Mouse (Mus musculus) heart, adult 2 months (tissue): ENCODE measurements at regions not wholly inside any gene's neighbourhood (a gene's known extent, or its start where the extent isn't known, plus 50 kb on each side); places are given as distances from the start of the nearest gene placed in this dataset.

ENCODE experiments used
- DNase-seq, 2 experiments: peaks; one replicate each; pipeline ENCODE4 v3.0.0; 2021
- H3K27ac ChIP-seq: fragments of 200-600 bp; 2 replicates; pipeline ENCODE4 v1.8.1; 2022
- H3K27me3 ChIP-seq: fragments of 200-500 bp; 2 replicates; pipeline ENCODE4 v1.6.1; 2012; ENCODE audit warnings: mild to moderate bottlenecking, low read length, inconsistent platforms, mixed read lengths; ENCODE audit not compliant: control insufficient read depth, insufficient read depth
- H3K36me3 ChIP-seq: fragments of 200-500 bp; 2 replicates; pipeline ENCODE4 v1.6.1; 2012; ENCODE audit warnings: low read length, inconsistent platforms; ENCODE audit not compliant: control insufficient read depth, insufficient read depth
- H3K4me1 ChIP-seq: fragments of 200-500 bp; 2 replicates; pipeline ENCODE4 v1.6.1; 2011; ENCODE audit warnings: low read length; ENCODE audit not compliant: control insufficient read depth, insufficient read depth
- H3K4me3 ChIP-seq: fragments of 200-600 bp; 2 replicates; pipeline ENCODE4 v1.8.1; 2022
- H3K79me2 ChIP-seq: fragments of 200-500 bp; replicated peaks from 2 replicates; pipeline ENCODE4 v1.6.1; 2012; ENCODE audit warnings: mild to moderate bottlenecking, inconsistent platforms, low read length, moderate library complexity, mixed read lengths; ENCODE audit not compliant: control insufficient read depth, insufficient read depth
- H3K9ac ChIP-seq: fragments of 200-500 bp; 2 replicates; pipeline ENCODE4 v1.6.1; 2012; ENCODE audit warnings: low read depth, mild to moderate bottlenecking, control low read depth, inconsistent platforms, low read length, mixed read lengths
- CTCF ChIP-seq: fragments of 200-600 bp; IDR thresholded peaks from 2 replicates; pipeline ENCODE4 v1.8.1; 2022; ENCODE audit warnings: antibody characterized with exemption, mild to moderate bottlenecking, moderate library complexity
- EP300 ChIP-seq: fragments of 200-500 bp; IDR thresholded peaks from 2 replicates; pipeline ENCODE4 v1.6.1; 2011; ENCODE audit warnings: low read depth, low read length, control low read depth; ENCODE audit not compliant: insufficient read depth
- POLR2A ChIP-seq: fragments of 200-500 bp; IDR thresholded peaks from 2 replicates; pipeline ENCODE4 v1.6.1; 2011; ENCODE audit warnings: mild to moderate bottlenecking, low read depth, low read length, control low read depth; ENCODE audit not compliant: insufficient read depth
- WGBS: fragments of 180-500 bp; shearing (Covaris S2); methylation state at CpG from one replicate; pipeline ENCODE4 v1.1.7; 2018; 5-methylcytosine and 5-hydroxymethylcytosine counted together
- intact Hi-C: fragments of 180-260 bp; cut with DNase I; formaldehyde crosslinking; loops from one replicate; pipeline ENCODE4 v1.15.1; 2025

DNA sequence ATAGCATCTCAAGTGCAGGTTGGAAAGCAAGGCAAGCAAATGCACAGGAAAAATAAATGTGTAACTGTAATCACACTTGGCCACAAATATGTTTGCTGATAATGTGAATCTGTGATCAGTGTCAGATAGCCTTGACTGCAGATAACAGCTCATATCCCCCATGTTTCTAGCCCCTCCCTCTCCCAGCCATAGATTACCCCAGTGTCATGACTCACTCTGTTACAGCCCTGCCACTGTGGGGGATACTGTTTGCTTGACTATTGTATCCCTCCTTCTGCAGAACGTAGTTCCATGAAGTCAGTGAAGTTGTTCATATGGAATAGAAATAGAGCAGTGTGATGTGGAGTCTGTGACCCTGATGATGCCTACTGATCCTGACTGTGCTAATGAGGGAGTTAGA, 351.6 kb upstream of the Sel1l start:
- WGBS: 50% methylated on average over 1 of the region's 1 CpGs
- intact Hi-C loops: no loop called here
- no peaks in the 10 kb centered on the region for H3K27me3 ChIP-seq

DNA sequence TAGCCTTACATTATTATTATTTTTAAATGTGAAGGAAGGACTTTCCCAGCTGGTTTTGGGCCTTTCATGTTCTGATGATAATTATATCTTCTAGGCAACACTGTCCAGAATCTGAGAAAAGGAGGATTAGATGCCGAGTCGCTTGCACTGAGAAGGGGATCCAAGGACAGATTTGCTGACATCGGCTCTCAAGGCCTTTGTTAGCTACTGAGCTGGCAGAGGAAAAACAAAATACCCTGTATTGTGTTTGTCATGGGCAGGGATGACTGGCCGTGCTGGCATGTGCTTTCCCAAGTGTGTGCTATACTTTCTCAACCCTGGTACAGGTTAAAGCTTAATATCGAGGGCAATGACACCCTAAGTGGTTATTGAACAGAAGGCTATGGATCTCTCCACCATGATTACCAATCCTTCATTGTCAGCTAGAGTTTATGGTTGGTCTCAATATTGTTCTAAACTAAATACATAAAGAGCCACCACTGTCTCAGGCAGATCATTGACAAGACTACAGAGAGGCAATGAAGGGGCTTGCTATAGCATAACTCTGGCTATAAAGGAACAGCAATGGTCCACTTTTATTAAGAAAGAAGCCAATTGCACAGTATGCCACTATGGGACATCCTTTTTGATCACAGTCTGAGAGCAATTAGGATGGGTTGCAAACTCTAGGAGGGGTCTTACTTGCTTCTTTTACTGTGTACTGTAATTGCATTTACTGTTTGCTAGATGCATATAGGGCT, 350.0 kb upstream of the Sel1l start:
- Histone ChIP-seq H3K9ac (no peak overlapping the region), H3K4me1 (no peaks in the 10 kb centered on the region), H3K79me2 (no peaks in the 10 kb centered on the region), H3K36me3 (no peaks in the 10 kb centered on the region), H3K4me3 (no peak overlapping the region), H3K27ac (no peak overlapping the region), H3K27me3 (no peaks in the 10 kb centered on the region)
- intact Hi-C loops: no loop called here
- 65% methylated on average over 5 of the region's 5 CpGs for WGBS
- TF ChIP-seq EP300 (no peak), CTCF (no peak), POLR2A (no peak)
- no peak for DNase-seq

More for the DNA sequence above, 351.6 kb upstream of the Sel1l start:
- no peaks in the 10 kb centered on the region for H3K4me1 ChIP-seq
- H3K36me3 ChIP-seq: no peaks in the 10 kb centered on the region
- no peak for TF ChIP-seq POLR2A
- no peak for TF ChIP-seq EP300
- no peak overlapping the region for H3K9ac ChIP-seq
- no peaks in the 10 kb centered on the region for H3K79me2 ChIP-seq
- no peak overlapping the region for H3K4me3 ChIP-seq
- no peak for DNase-seq
- no peak overlapping the region for H3K27ac ChIP-seq

DNA sequence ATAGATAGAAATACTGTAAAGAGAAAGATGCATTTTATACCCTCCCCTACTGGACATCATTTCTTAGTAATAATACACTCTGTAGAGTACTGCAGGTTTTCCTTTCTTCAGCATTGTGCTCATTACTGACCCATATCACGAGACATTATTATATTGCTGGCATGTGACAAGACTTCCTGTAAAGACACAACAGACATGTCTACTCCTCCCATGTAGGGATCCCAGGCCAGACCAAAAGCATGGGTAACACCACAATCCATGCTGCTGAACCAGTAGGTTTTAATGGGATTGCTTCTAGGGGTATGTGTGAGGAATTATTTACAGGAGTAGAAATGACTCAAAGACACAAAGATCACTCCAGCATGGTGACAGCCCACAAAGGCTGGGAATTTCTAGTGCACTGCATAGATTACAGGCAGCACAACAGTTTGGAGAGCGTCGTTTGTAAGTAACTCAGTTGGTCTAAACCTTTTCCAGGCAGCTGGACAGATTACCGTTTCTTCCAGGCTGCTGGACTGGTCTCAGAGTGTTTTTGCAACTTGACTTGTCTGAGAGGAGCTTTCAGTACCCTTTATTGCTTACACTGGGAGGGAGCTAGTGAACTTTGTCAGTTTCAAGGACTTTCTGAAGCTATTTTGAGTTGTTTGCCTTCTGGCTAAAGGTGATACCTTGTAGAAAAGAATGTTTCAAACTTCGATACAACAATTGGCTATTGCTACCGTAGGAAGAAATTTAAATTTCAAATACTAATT, 345.2 kb upstream of the Sel1l start:
- Histone ChIP-seq H3K4me1 (no peaks in the 10 kb centered on the region), H3K27me3 (no peaks in the 10 kb centered on the region), H3K9ac (no peak overlapping the region), H3K79me2 (no peaks in the 10 kb centered on the region), H3K4me3 (no peak overlapping the region), H3K36me3 (no peaks in the 10 kb centered on the region), H3K27ac (no peak overlapping the region)
- no peak for TF ChIP-seq EP300
- TF ChIP-seq CTCF: no peak
- TF ChIP-seq POLR2A: no peak
- WGBS: 63% methylated on average over 6 of the region's 6 CpGs
- intact Hi-C loops: no loop called here
- no peak for DNase-seq

DNA sequence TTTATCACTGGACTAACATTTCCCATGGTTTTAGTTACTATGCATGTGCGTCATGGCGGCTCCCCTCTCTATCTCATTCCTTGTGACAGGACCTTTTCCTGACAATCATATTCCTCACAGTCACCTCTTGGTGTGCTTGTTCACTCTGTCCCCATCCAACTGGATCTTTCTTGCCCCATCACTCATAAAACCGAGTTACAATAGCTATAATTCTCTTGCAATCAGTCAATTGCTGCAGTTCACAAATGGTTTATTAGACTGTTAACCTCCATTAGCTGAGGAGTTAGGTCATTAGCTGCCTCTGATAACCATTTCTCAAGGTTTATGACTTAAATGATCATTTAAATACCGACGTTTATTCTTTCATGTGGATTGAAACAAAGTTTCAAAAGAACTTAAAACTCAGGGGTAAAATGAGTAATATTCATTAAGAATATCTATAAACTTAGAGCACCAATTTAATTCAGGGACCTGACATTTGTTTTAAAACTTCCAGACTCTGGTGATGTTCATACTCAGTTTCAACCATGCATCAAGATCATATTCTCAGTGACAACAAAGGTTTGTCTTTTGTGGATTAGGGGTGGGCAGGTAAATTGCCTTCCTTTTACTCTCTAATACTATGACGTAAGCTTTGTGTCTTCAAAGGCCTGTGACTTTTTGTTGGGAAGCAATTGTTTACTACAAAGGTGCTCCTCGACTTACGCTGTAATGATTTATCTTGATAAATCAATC, 344.4 kb upstream of the Sel1l start:
- Histone ChIP-seq H3K4me1 (no peaks in the 10 kb centered on the region), H3K9ac (no peak overlapping the region), H3K27me3 (no peaks in the 10 kb centered on the region), H3K36me3 (no peaks in the 10 kb centered on the region), H3K79me2 (no peaks in the 10 kb centered on the region), H3K27ac (no peak overlapping the region), H3K4me3 (no peak overlapping the region)
- no peak for TF ChIP-seq EP300
- TF ChIP-seq CTCF: no peak
- TF ChIP-seq POLR2A: no peak
- DNase-seq: no peak
- intact Hi-C loops: no loop called here
- 84% methylated on average over 8 of the region's 8 CpGs for WGBS

DNA sequence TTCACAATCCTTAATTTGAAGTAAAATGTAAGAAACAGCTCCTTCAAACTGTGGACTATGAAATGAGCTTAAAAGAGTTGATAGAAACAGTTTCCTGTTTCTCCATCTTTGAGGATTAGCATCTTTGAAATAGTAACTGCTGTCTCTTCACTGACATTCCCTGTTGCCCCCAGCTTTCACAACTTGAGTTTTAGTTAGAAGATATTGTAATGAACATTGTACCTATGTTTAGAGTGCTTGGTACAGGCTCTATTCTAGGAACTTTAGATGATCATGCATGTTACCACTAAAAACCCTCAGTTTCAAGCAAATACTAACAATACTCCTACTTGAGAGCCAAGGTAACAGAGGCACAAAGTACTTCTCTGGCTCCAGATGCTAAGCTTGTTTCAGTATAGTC, 340.1 kb upstream of the Sel1l start:
- intact Hi-C loops: no loop called here
- no peak overlapping the region for H3K27ac ChIP-seq
- H3K36me3 ChIP-seq: no peaks in the 10 kb centered on the region
- H3K9ac ChIP-seq: no peak overlapping the region
- DNase-seq: no peak
- no peaks in the 10 kb centered on the region for H3K27me3 ChIP-seq
- H3K4me3 ChIP-seq: no peak overlapping the region
- TF ChIP-seq POLR2A: no peak
- no peak for TF ChIP-seq CTCF
- TF ChIP-seq EP300: no peak
- no peaks in the 10 kb centered on the region for H3K4me1 ChIP-seq
- H3K79me2 ChIP-seq: no peaks in the 10 kb centered on the region

DNA sequence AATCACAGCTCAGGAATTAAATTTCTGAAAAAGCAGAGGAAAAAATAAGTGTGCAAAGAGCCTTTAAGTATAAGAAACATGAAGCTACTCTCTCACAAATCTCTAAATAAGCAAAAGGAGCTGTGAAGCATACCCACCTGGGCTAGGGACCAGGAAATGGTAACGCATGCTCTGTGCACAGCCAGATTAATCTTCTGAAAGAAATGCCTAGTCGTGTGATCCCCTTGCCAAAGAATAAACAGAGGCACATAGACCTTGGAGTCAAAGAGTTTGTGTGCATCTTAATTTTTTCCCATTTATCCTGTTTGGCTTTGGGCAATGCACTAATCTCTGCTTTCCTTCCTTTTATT, 338.2 kb upstream of the Sel1l start:
- no peak for TF ChIP-seq POLR2A
- no peak for TF ChIP-seq EP300
- TF ChIP-seq CTCF: no peak
- no peak overlapping the region for H3K4me3 ChIP-seq
- 69% methylated on average over 2 of the region's 2 CpGs for WGBS

More for the DNA sequence above, 338.2 kb upstream of the Sel1l start:
- DNase-seq: no peak
- no peaks in the 10 kb centered on the region for H3K36me3 ChIP-seq
- no peaks in the 10 kb centered on the region for H3K4me1 ChIP-seq
- intact Hi-C loops: no loop called here
- H3K27ac ChIP-seq: no peak overlapping the region
- H3K27me3 ChIP-seq: no peaks in the 10 kb centered on the region
- H3K9ac ChIP-seq: no peak overlapping the region
- H3K79me2 ChIP-seq: no peaks in the 10 kb centered on the region
